Mouse (Mus musculus) adrenal gland, postnatal 4 days (tissue): Measurements from ENCODE around the gene Synj2. TPM values are rescaled to one million over a fixed set of nuclear protein-coding genes. Genes with fewer than 3 reads are reported as not detected.

Experiments used
- DNase-seq, 2 experiments: peaks; one replicate each; pipeline ENCODE4 v3.0.0; 2021 to 2022; ENCODE audit warnings: low spot score in 2 of 2, mixed read lengths in 2 of 2
- total RNA-seq, 2 experiments: library from RNA; stranded (reverse); gene quantifications; 2 replicates each; pipeline ENCODE4 v1.2.3; 2021

Synj2 gene
- total RNA-seq, 2 experiments from 2014 or later, result 12.4 to 12.8 TPM

DNA sequence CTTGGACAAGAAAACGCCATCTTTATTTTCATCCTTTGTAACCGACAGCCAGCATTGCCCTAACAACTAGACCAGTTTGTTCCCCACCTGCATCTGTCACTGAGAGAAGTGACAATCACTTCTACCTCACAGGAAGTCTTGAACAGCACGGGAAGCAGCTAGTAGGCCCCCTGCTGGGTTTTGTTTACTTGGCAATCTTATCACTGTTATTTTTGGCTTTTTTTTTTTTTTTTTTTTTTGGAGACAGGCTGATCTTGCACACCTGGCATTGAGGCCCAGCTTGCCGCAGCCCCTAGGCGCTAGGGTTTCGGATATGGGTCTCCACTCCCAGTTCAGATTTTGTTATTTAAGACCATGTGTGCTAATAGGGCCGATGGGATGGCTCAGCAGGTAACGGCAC is 32.5 kb downstream of the Synj2 start:
- no peak for DNase-seq

GRCm38 (mm10) chr17:5975099-5975977 is 34.3 kb downstream of the Synj2 start:
- no peak for DNase-seq

DNA sequence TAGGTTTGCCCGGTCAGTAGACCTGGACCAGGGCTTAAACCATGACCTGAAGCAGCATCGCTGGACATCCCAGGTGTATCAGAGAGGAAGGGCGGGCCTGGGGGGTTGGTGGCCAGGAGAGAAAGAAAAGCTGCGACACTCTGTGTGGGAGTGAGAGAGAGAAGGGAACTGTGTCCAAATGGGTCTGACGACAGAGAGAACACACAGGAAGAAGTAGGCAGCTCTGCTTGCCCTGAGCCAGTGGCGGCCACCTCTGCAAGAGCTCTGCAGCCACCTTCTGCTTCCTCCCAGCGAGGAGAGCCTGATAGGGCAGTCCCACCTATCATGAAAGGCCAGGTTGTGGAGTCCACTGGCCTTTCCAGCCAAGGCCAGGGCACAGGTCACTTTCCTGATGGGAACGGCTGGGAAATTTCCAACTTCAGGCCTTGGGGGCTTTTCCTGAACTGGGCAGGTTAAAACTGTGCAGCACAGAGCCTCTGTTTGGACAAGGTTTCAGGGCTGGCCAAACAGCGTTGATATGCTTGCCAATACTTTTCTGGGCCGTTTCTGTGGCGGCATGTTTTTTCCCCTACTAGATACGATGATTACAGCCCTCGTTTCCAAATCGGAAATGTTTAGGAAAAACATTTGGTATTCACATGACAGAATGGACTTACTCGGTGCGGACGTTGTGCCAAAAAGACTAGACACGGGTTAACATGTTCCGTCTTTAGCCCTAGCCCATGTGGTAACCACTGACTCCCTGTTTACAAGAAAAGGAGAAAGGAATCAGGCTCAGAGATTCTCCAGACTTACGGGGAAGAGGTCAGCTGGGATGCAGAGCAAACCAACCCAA is 35.4 kb downstream of the Synj2 start:
- DNase-seq, result no peak

DNA sequence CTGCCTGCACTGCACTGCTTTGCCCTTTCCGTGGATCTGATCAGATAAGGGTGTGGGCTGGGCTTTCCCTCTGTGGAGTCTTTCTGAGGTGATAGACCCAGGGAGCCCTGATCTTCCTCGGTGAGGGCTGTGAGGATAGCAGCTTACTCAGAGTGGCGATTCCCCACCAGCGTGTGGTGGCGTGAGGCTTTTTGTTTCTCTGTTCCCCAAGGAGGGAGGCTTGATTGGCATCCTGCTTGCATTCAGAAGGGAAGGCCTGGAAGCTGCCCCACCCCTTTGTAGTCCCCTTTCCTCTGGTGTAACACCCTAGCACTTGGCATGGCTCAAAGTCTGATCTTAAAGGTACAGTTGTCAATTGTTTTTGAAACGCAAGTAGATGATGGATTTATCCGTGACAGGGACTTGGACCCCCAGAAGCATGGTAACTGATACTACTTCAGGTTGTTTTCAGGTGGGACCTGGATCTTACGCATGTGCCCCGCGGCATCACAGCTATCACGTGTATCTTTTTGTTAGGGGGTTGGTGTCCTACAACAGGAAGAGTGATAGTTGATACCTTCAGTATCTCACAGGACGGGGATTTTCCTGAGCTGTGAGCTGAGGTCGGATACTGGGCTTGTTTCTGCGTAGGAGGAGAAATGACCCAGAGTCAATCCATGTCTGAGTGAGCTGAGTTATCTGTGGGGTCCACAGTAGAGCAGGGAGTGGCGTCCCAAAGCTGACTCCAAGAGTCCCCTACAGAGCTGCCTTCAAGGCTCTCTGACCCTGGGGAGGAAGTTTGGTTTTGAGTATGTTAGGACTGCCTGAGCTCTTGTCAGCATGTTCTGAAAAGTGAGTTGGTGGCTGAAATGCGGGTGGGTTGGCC is 36.2 kb downstream of the Synj2 start:
- DNase-seq, result no peak

- DNase-seq, result no peak
Observed at GRCm38 (mm10) chr17:5977921-5978504, 36.9 kb downstream of the Synj2 start.

DNA sequence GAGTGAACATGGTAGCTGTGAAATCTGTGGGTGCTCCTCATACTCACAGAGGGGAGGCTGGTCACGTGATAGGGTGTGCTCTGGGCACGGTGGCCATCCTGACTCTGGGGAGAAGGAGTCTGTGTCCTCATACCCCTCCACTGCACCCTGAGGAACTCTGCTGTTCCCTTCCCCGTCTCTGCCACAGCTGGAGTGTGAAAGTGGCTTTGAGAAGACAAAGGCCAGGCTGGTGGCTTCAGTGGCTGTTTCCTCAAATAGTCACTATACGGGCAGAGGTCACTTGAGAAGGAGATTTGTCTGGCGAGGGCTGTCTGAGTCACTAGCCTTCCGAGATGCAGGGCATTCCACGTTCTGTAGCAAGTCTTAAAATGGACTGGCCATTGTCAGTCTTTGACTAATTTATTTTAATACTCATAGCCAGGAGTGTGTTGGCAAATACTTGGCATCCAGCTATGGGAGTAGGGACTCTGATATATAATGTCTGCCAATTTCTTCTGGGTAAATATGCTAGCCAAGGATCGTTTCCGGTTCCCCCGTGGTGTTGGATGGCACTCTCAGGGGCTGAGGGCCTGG is 37.5 kb downstream of the Synj2 start:
- no peak for DNase-seq

GRCm38 (mm10) chr17:5980860-5981259 is 39.8 kb downstream of the Synj2 start:
- DNase-seq, result no peak

- no peak for DNase-seq
Observed at GRCm38 (mm10) chr17:5983150-5983549, 42.1 kb downstream of the Synj2 start.

DNA sequence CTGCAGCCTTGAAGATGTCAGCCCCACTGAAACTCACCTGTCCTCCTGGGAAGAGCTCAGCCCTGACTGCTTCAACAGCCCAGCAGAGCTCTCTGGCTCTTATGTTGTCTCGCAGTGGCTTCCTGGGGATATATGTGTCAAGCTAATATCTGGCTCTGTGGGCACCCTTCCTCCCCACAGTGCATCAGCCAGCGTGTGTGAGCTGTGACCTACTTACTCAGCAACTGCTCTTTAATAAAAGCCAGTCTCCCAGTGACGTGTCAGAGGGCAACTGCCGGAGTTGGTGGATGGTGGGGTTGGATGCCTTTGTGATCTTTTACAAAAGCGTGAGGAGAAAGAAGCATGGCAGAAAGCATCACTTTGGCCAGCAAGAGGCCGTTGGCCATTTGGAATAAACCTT is 42.8 kb downstream of the Synj2 start:
- no peak for DNase-seq

DNA sequence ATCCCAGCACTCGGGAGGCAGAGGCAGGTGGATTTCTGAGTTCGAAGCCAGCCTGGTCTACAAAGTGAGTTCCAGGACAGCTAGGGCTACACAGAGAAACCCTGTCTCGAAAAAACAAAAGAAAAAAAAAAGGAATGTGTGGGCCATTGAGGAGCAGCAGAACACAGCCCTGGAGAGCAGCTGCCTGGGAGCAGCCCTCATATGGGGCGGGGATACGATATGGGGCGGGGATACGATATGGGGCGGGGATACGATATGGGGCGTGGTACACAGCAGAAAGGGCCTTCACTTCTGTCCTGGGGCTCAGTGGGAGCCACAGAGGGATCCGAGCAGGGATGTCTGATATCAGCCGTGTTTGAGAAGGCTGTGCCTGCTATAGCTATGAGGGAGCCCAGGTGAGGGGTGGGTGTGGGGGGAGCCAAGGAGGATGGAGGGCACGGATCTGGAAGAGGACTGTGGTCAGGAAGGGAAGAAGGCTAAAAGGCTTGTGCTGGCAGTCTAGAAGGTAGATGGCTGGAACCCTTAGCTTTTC is 43.7 kb downstream of the Synj2 start:
- no peak for DNase-seq

DNA sequence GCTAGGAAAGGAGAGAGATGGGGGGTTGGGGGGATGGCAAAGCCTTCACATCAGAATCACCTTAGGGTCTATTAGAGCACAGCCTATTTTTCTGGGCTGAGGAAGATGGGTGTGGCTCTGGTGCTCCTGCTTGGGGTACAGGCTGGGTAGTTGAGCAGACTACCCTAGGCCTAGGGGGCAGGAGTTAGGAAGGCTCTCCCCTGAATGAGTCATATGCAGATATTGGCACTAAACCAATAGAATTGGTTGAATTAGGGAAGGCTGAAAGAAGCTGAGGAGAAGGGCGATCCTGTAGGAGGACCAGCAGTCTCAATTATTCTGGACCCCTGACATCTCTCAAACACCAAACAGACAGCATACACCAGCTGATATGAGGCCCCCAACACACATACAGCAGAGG is 44.2 kb downstream of the Synj2 start:
- DNase-seq, result no peak

GRCm38 (mm10) chr17:5987271-5988056 is 46.4 kb downstream of the Synj2 start:
- no peak for DNase-seq

DNA sequence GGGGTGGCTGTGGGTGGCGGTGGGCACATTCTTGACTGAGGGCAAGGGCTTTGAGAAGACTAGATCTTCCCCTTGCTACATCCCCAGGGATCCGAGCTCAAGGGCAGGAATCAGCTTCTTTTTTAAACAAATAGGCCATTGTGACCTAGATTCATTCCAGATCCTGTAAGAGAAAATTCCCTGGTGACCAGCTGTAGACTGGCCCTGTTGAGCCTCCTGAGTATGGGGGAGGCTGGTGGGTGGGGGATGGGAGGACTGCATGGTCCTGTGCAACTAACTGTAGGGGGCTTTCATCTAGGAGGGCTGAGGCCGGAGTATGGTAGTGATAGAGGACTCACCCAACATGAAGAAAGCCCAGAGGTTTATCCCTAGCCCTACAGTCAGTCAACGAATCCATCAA is 47.0 kb downstream of the Synj2 start:
- DNase-seq, result no peak

DNA sequence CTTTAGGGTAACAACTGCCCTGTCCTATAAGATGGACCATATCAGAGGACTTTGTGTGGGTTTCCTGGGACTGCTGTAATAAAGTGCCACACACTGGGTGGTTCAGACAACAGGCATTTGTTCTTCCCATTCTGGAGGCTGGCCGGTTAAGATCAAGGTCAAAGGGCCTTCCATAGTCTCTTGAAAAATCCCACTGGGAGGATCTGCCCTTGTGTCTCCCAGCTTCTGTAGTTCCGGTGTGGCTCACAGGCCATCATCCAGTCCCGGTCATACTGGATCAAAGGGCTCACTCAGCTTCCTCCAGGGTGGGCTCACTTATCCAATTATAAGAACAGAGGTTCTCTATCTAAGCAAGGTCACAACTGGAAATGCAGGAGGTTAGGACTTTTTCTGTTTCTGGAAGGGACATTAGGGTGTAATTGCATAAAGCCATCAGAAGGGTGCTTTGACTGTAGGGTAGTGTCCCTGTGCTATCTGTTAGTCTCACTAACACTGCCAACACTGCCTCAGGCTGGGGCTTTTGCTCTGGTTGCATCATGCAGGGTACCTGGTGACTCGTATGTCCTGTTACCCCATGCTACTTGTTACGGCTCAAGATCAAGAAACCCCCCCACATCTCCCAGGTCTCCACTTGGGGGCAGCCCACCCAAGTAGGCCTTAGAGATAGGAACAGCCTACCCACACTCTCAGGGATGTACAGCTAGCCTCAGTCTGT is 51.9 kb downstream of the Synj2 start:
- DNase-seq, result no peak

- DNase-seq, result no peak
Observed at GRCm38 (mm10) chr17:5993581-5994260, 52.6 kb downstream of the Synj2 start.

DNA sequence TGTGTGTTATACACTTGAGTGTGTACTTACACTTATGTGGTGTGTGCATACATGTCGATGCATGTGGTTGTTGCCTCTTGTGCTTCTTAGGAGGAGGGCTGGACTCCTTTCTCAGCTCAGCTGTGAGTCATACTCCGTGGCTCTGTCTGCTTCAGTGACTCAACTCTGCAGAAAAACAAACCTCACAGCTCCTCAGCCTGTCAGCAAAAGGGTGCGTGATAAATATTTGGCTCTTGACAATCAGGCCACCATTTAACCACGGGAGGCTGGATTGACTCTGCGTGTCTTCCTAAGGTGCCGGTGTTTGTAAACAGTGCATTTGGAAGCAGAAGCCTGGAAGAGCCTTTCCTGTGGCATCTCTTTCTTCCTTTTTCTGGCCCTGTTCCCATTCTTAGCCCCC is 53.5 kb downstream of the Synj2 start:
- no peak for DNase-seq

GRCm38 (mm10) chr17:5996589-5996988 is 55.5 kb downstream of the Synj2 start:
- no peak for DNase-seq
